ENCODE assay signal across 8 mouse cellular contexts in genomic region chr3:135674716-135675392, GRCm38 (mm10). TPM values are rescaled to one million over a fixed set of nuclear protein-coding genes. Genes with fewer than 3 reads are reported as not detected.
A peak's percentile ranks its signal among the peaks of the same experiment; 100 is the strongest.
DNase-seq lines count a peak whose midpoint lies in the region; ATAC-seq lines count a peak whose summit lies in the region.

No protein-coding gene starts in this region.

- H3K36me3 ChIP-seq in forebrain, embryonic 10.5 days (replicated peaks): no peaks in the 10 kb centered on the region
- H3K36me3 ChIP-seq in forebrain, embryonic 11.5 days (ENCODE audit: control insufficient read depth, insufficient read depth, low read length): no peaks in the 10 kb centered on the region
- H3K36me3 ChIP-seq in forebrain, embryonic 12.5 days (replicated peaks): no peaks in the 10 kb centered on the region
- no peaks in the 10 kb centered on the region for H3K36me3 ChIP-seq in intestine, embryonic 14.5 days (ENCODE audit: control insufficient read depth, insufficient read depth, low read length)
- H3K36me3 ChIP-seq in midbrain, embryonic 14.5 days (ENCODE audit: control insufficient read depth, insufficient read depth, low read length): no peaks in the 10 kb centered on the region

- no peak for DNase-seq in forebrain, embryonic 10.5 days (ENCODE audit: extremely low spot score, low spot score)
- DNase-seq in forebrain, embryonic 11.5 days (ENCODE audit: low spot score): no peak
- DNase-seq in intestine, embryonic 14.5 days (ENCODE audit: low spot score): no peak
- peak; percentile 26 for DNase-seq in midbrain, embryonic 14.5 days
- no peak for DNase-seq in spleen, postnatal 14 days (ENCODE audit: low spot score in 2 of 2)
- DNase-seq in thymus, postnatal 4 days: no peak
- no peak for DNase-seq in ovary, adult 18-20 months (ENCODE audit: low spot score)

- peaks cover 22% of the 10 kb centered on the region for H3K4me1 ChIP-seq in forebrain, embryonic 10.5 days
- no peaks in the 10 kb centered on the region for H3K4me1 ChIP-seq in forebrain, embryonic 11.5 days (replicated peaks; ENCODE audit: control insufficient read depth, insufficient read depth, low read length)
- peaks cover 18% of the 10 kb centered on the region for H3K4me1 ChIP-seq in forebrain, embryonic 12.5 days
- H3K4me1 ChIP-seq in intestine, embryonic 14.5 days (replicated peaks; ENCODE audit: control insufficient read depth, insufficient read depth, low read length): peaks cover 4% of the 10 kb centered on the region
- H3K4me1 ChIP-seq in midbrain, embryonic 14.5 days (ENCODE audit: control insufficient read depth, insufficient read depth, low read length): peaks cover 22% of the 10 kb centered on the region; the same call in 1 of the 2 replicates

- no peak; the same call in 1 of the 2 replicates for ATAC-seq in forebrain, embryonic 11.5 days (replicated peaks; ENCODE audit: low FRiP score)
- peak; percentile 67 for ATAC-seq in forebrain, embryonic 12.5 days (ENCODE audit: low FRiP score)
- peak; percentile 76 for ATAC-seq in intestine, embryonic 14.5 days (replicated peaks; ENCODE audit: low FRiP score, low TSS enrichment, low read depth)
- 0 out of 2 replicates have a peak, but pooled peaks have one; percentile 32 for ATAC-seq in midbrain, embryonic 14.5 days (ENCODE audit: low FRiP score, low TSS enrichment)

- H3K9ac ChIP-seq in forebrain, embryonic 11.5 days (ENCODE audit: low read length): no peak overlapping the region
- no peak overlapping the region for H3K9ac ChIP-seq in forebrain, embryonic 12.5 days
- no peak overlapping the region for H3K9ac ChIP-seq in intestine, embryonic 14.5 days (ENCODE audit: low read length)
- H3K9ac ChIP-seq in midbrain, embryonic 14.5 days (replicated peaks; ENCODE audit: low read length): no peak overlapping the region

- peak overlapping the region; percentile 35; the same call in 1 of the 2 replicates for H3K27ac ChIP-seq in forebrain, embryonic 10.5 days
- H3K27ac ChIP-seq in forebrain, embryonic 11.5 days (ENCODE audit: low read depth, low read length): no peak overlapping the region
- no peak overlapping the region for H3K27ac ChIP-seq in forebrain, embryonic 12.5 days
- H3K27ac ChIP-seq in intestine, embryonic 14.5 days (ENCODE audit: low read depth): peak overlapping the region; percentile 70
- H3K27ac ChIP-seq in midbrain, embryonic 14.5 days (replicated peaks; ENCODE audit: low read depth, low read length): no peak overlapping the region

- no peak overlapping the region for H3K4me2 ChIP-seq in forebrain, embryonic 11.5 days (ENCODE audit: low read depth, low read length, severe bottlenecking)
- H3K4me2 ChIP-seq in forebrain, embryonic 12.5 days: no peak overlapping the region
- peak overlapping the region; percentile 26 for H3K4me2 ChIP-seq in intestine, embryonic 14.5 days (ENCODE audit: low read length)
- no peak overlapping the region for H3K4me2 ChIP-seq in midbrain, embryonic 14.5 days (ENCODE audit: low read length)

- WGBS in forebrain, embryonic 10.5 days: 72% methylated on average over 13 of the region's 13 CpGs
- 66% methylated on average over 13 of the region's 13 CpGs for WGBS in forebrain, embryonic 11.5 days
- 60% methylated on average over 13 of the region's 13 CpGs for WGBS in forebrain, embryonic 12.5 days
- 52% methylated on average over 13 of the region's 13 CpGs for WGBS in intestine, embryonic 14.5 days
- 46% methylated on average over 13 of the region's 13 CpGs for WGBS in midbrain, embryonic 14.5 days

- H3K9me3 ChIP-seq in forebrain, embryonic 10.5 days: no peaks in the 10 kb centered on the region
- no peaks in the 10 kb centered on the region for H3K9me3 ChIP-seq in forebrain, embryonic 11.5 days (ENCODE audit: control insufficient read depth, low read length)
- H3K9me3 ChIP-seq in forebrain, embryonic 12.5 days: no peaks in the 10 kb centered on the region
- no peaks in the 10 kb centered on the region for H3K9me3 ChIP-seq in intestine, embryonic 14.5 days (ENCODE audit: control insufficient read depth, low read length)
- no peaks in the 10 kb centered on the region for H3K9me3 ChIP-seq in midbrain, embryonic 14.5 days (ENCODE audit: control insufficient read depth, low read length)

- no peaks in the 10 kb centered on the region for H3K27me3 ChIP-seq in forebrain, embryonic 10.5 days (ENCODE audit: poor library complexity, severe bottlenecking)
- no peaks in the 10 kb centered on the region for H3K27me3 ChIP-seq in forebrain, embryonic 11.5 days (ENCODE audit: control insufficient read depth, insufficient read depth, low read length)
- no peaks in the 10 kb centered on the region for H3K27me3 ChIP-seq in forebrain, embryonic 12.5 days
- no peaks in the 10 kb centered on the region for H3K27me3 ChIP-seq in intestine, embryonic 14.5 days (replicated peaks; ENCODE audit: control insufficient read depth, insufficient read depth, low read length)
- H3K27me3 ChIP-seq in midbrain, embryonic 14.5 days (ENCODE audit: control insufficient read depth, insufficient read depth, low read length): no peaks in the 10 kb centered on the region

- H3K4me3 ChIP-seq in forebrain, embryonic 10.5 days: no peak overlapping the region
- H3K4me3 ChIP-seq in forebrain, embryonic 11.5 days (ENCODE audit: low read depth, low read length): no peak overlapping the region
- H3K4me3 ChIP-seq in forebrain, embryonic 12.5 days (replicated peaks): no peak overlapping the region
- no peak overlapping the region for H3K4me3 ChIP-seq in intestine, embryonic 14.5 days (ENCODE audit: low read depth, low read length)
- H3K4me3 ChIP-seq in midbrain, embryonic 14.5 days (replicated peaks; ENCODE audit: low read depth, low read length): no peak overlapping the region

RNA-seq across cellular contexts. Expression of gene Nfkb1, which starts 16.5 kb away (rescaled TPM):
- polyA plus RNA-seq in forebrain, embryonic 10.5 days (2016; fragmentation: Nextera tagmentation; extraction: Ambion mirVana): 10.9 and 12.8 TPM in 2 replicates
- 14.5 and 14.6 TPM in 2 replicates for polyA plus RNA-seq in forebrain, embryonic 11.5 days (2014; fragmentation: Nextera tagmentation; extraction: Ambion mirVana)
- 9.0 and 9.7 TPM in 2 replicates for polyA plus RNA-seq in forebrain, embryonic 12.5 days (2016; fragmentation: Nextera tagmentation; extraction: Ambion mirVana)
- 29.1 and 30.6 TPM in 2 replicates for polyA plus RNA-seq in intestine, embryonic 14.5 days (2014; fragmentation: Nextera tagmentation; extraction: Ambion mirVana)
- polyA plus RNA-seq in midbrain, embryonic 14.5 days (2014; fragmentation: Nextera tagmentation; extraction: Ambion mirVana): 7.6 and 8.7 TPM in 2 replicates

Comparison
In these comparisons a context has a peak if more than half of its experiments do, and no peak if none do; other contexts are left out.
1. H3K27ac ChIP-seq: peak in forebrain, embryonic 10.5 days (single experiment) and intestine, embryonic 14.5 days (single experiment); none in forebrain, embryonic 11.5 days (single experiment), forebrain, embryonic 12.5 days (single experiment) and midbrain, embryonic 14.5 days (single experiment).